Mouse (Mus musculus) myocyte (in vitro differentiated cells): Measurements from ENCODE around the gene Ccdc96. TPM values are rescaled to one million over a fixed set of nuclear protein-coding genes. Genes with fewer than 3 reads are reported as not detected.
A peak's percentile ranks its signal among the peaks of the same experiment; 100 is the strongest.

Source experiments
- H3K27me3 ChIP-seq: one replicate; pipeline ENCODE4 v1.6.1; 2011; ENCODE audit not compliant: control insufficient read depth, insufficient read depth, insufficient read length
- H3K36me3 ChIP-seq: one replicate; pipeline ENCODE4 v1.6.1; 2011; ENCODE audit not compliant: control insufficient read depth, insufficient read depth
- H3K4me2 ChIP-seq: one replicate; pipeline ENCODE4 v1.6.1; 2011; ENCODE audit warnings: low read depth, control low read depth
- H3K4me3 ChIP-seq: one replicate; pipeline ENCODE4 v1.5.1; 2011; ENCODE audit warnings: mild to moderate bottlenecking, control low read depth, moderate library complexity
- H3K79me2 ChIP-seq: one replicate; pipeline ENCODE4 v1.6.1; 2011; ENCODE audit not compliant: control insufficient read depth, insufficient read depth
- H3ac ChIP-seq: one replicate; pipeline ENCODE4 v1.6.1; 2011; ENCODE audit not compliant: control insufficient read depth, insufficient read length
- CEBPB ChIP-seq: IDR thresholded peaks from 2 replicates; pipeline ENCODE4 v1.6.1; 2011; ENCODE audit warnings: mild to moderate bottlenecking, moderate library complexity; ENCODE audit not compliant: poor library complexity, insufficient read depth, severe bottlenecking
- E2F4 ChIP-seq: IDR thresholded peaks from one replicate; pipeline ENCODE4 v1.6.1; 2011; ENCODE audit warnings: mild to moderate bottlenecking, control low read depth, moderate library complexity; ENCODE audit not compliant: insufficient read depth
- MAX ChIP-seq: IDR thresholded peaks from one replicate; pipeline ENCODE4 v1.6.1; 2011; ENCODE audit warnings: low read depth, mild to moderate bottlenecking, control low read depth
- MYOD1 ChIP-seq, 3 experiments: IDR thresholded peaks; one replicate each; pipeline ENCODE4 v1.6.1; 2011; ENCODE audit warnings: control low read depth in 2 of 3, low read depth in 2 of 3, mild to moderate bottlenecking in 2 of 3, moderate library complexity in 1 of 3; ENCODE audit not compliant: insufficient read length in 2 of 3, control insufficient read depth in 1 of 3
- MYOG ChIP-seq, 3 experiments: IDR thresholded peaks; one replicate each; pipeline ENCODE4 v1.6.1; 2011; ENCODE audit warnings: control low read depth in 2 of 3, low read depth in 2 of 3, mild to moderate bottlenecking in 2 of 3; ENCODE audit not compliant: insufficient read length in 2 of 3, control insufficient read depth in 1 of 3, insufficient read depth in 1 of 3
- POLR2A ChIP-seq: IDR thresholded peaks from one replicate; pipeline ENCODE4 v1.6.1; 2011; ENCODE audit warnings: low read depth, mild to moderate bottlenecking, control low read depth, moderate library complexity; ENCODE audit not compliant: insufficient read length
- POLR2AphosphoS2 ChIP-seq: IDR thresholded peaks from one replicate; pipeline ENCODE4 v1.6.1; 2011; ENCODE audit warnings: low read depth, control low read depth; ENCODE audit not compliant: insufficient read length
- REST ChIP-seq: IDR thresholded peaks from one replicate; pipeline ENCODE4 v1.6.1; 2011; ENCODE audit warnings: mild to moderate bottlenecking, control low read depth, moderate library complexity; ENCODE audit not compliant: insufficient read depth, insufficient read length
- SRF ChIP-seq: IDR thresholded peaks from one replicate; pipeline ENCODE4 v1.6.1; 2011; ENCODE audit warnings: low read depth; ENCODE audit not compliant: control insufficient read depth, insufficient read length
- TCF12 ChIP-seq: IDR thresholded peaks from one replicate; pipeline ENCODE4 v1.6.1; 2011; ENCODE audit warnings: mild to moderate bottlenecking, control low read depth; ENCODE audit not compliant: poor library complexity, insufficient read depth, severe bottlenecking
- TCF3 ChIP-seq: IDR thresholded peaks from one replicate; pipeline ENCODE4 v1.6.1; 2011; ENCODE audit warnings: low read depth, control low read depth; ENCODE audit not compliant: insufficient read length
- USF1 ChIP-seq: IDR thresholded peaks from one replicate; pipeline ENCODE4 v1.6.1; 2011; ENCODE audit warnings: low read depth, mild to moderate bottlenecking, control low read depth, moderate library complexity
- polyA plus RNA-seq: library from polyadenylated mRNA; unstranded; fragments of >200 nt; fragmentation: generic; extraction: Trizol; gene quantifications from one replicate; pipeline ENCODE4 v1.2.1, GENCODE M21; 2012; ENCODE audit warnings: missing spikeins

The Ccdc96 gene
- polyA plus RNA-seq, 1 experiment, result 0.38 TPM

- H3K79me2 ChIP-seq, result no peaks in the 10 kb centered on the region
- no peaks in the 10 kb centered on the region for H3K27me3 ChIP-seq
- TF ChIP-seq POLR2A (no peak), SRF (no peak), POLR2AphosphoS2 (no peak), MYOD1 (IDR thresholded peaks at IDR 0.05; ENCODE audit: control insufficient read depth in 1 of 3, insufficient read length in 2 of 3, low read depth in 2 of 3) (no peak), CEBPB (no peak), TCF3 (no peak), MAX (no peak), MYOG (IDR thresholded peaks at IDR 0.05; ENCODE audit: control insufficient read depth in 1 of 3, insufficient read depth in 1 of 3, insufficient read length in 2 of 3, low read depth in 2 of 3) (no peak), USF1 (no peak), E2F4 (no peak), TCF12 (no peak), REST (no peak)
Observed at GRCm38 (mm10) chr5:36451872-36452389, 32.5 kb upstream of the Ccdc96 start.

DNA sequence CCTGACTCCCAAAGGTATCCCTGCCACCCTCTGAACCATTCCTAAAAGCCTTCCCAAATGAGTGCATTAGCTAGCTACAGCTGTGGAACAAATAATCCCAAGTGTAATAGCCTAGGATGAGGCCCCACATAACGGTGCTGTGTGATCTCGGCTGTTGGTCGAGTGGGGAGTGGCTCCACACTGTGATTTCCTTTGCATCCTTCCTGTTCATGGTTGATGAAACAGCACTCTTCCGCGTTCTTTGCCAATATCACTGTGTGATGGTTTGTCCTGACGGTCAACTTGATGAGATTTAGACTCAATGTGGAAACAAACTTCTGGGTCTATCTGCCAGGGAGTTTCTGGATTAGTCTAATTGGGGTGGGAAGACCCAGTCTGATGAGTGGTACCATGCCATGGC lies 31.6 kb upstream of the Ccdc96 start:
- Histone ChIP-seq H3K27me3 (no peaks in the 10 kb centered on the region), H3K79me2 (no peaks in the 10 kb centered on the region), H3K4me2 (no peak overlapping the region), H3K4me3 (no peak overlapping the region), H3ac (no peak overlapping the region), H3K36me3 (no peaks in the 10 kb centered on the region)
- TF ChIP-seq TCF12 (no peak), CEBPB (no peak), POLR2A (no peak), USF1 (no peak), POLR2AphosphoS2 (no peak), MYOD1 (IDR thresholded peaks at IDR 0.05; ENCODE audit: control insufficient read depth in 1 of 3, insufficient read length in 2 of 3, low read depth in 2 of 3) (no peak), SRF (no peak), MYOG (IDR thresholded peaks at IDR 0.05; ENCODE audit: control insufficient read depth in 1 of 3, insufficient read depth in 1 of 3, insufficient read length in 2 of 3, low read depth in 2 of 3) (no peak), REST (no peak), TCF3 (no peak), MAX (no peak), E2F4 (no peak)

More at GRCm38 (mm10) chr5:36451872-36452389, 32.5 kb upstream of the Ccdc96 start:
- Histone ChIP-seq H3K4me3 (no peak overlapping the region), H3K4me2 (no peak overlapping the region), H3ac (no peak overlapping the region), H3K36me3 (no peaks in the 10 kb centered on the region)

- Histone ChIP-seq H3ac (no peak overlapping the region), H3K36me3 (no peaks in the 10 kb centered on the region), H3K4me3 (no peak overlapping the region), H3K4me2 (peak overlapping the region; percentile 24), H3K79me2 (no peaks in the 10 kb centered on the region), H3K27me3 (no peaks in the 10 kb centered on the region)
- TF ChIP-seq MYOG (IDR thresholded peaks at IDR 0.05; ENCODE audit: control insufficient read depth in 1 of 3, insufficient read depth in 1 of 3, insufficient read length in 2 of 3, low read depth in 2 of 3) (peak in 1 of 3 experiments; percentile 63), E2F4 (no peak)
Observed at GRCm38 (mm10) chr5:36457706-36458105, 26.7 kb upstream of the Ccdc96 start.

- TF ChIP-seq MYOD1 (IDR thresholded peaks at IDR 0.05; ENCODE audit: control insufficient read depth in 1 of 3, insufficient read length in 2 of 3, low read depth in 2 of 3), result peak in 1 of 3 experiments; percentile 23
- TF ChIP-seq SRF, result no peak
- H3K27me3 ChIP-seq, result no peaks in the 10 kb centered on the region
- H3K4me2 ChIP-seq, result no peak overlapping the region
- H3K36me3 ChIP-seq, result no peaks in the 10 kb centered on the region
- H3ac ChIP-seq, result no peak overlapping the region
- H3K4me3 ChIP-seq, result no peak overlapping the region
- no peaks in the 10 kb centered on the region for H3K79me2 ChIP-seq
Observed at GRCm38 (mm10) chr5:36458926-36459325, 25.5 kb upstream of the Ccdc96 start.

GRCm38 (mm10) chr5:36460712-36461111 lies 23.7 kb upstream of the Ccdc96 start:
- Histone ChIP-seq H3K36me3 (no peaks in the 10 kb centered on the region), H3K27me3 (no peaks in the 10 kb centered on the region), H3K4me2 (peak overlapping the region; percentile 20), H3ac (no peak overlapping the region), H3K4me3 (no peak overlapping the region), H3K79me2 (peaks cover 7% of the 10 kb centered on the region)
- TF ChIP-seq REST, result no peak
- no peak for TF ChIP-seq E2F4
- no peak for TF ChIP-seq SRF
- TF ChIP-seq MYOG (IDR thresholded peaks at IDR 0.05; ENCODE audit: control insufficient read depth in 1 of 3, insufficient read depth in 1 of 3, insufficient read length in 2 of 3, low read depth in 2 of 3), result no peak
- TF ChIP-seq POLR2AphosphoS2, result no peak
- TF ChIP-seq POLR2A, result no peak
- no peak for TF ChIP-seq TCF12
- no peak for TF ChIP-seq MYOD1 (IDR thresholded peaks at IDR 0.05; ENCODE audit: control insufficient read depth in 1 of 3, insufficient read length in 2 of 3, low read depth in 2 of 3)
- TF ChIP-seq MAX, result no peak
- TF ChIP-seq CEBPB, result no peak
- no peak for TF ChIP-seq TCF3
- TF ChIP-seq USF1, result no peak
